Mouse (Mus musculus): Measurements from ENCODE around the gene Fcrla. TPM values are rescaled to one million over a fixed set of nuclear protein-coding genes. Genes with fewer than 3 reads are reported as not detected.

Fcrla gene
- polyA plus RNA-seq, 1 experiment from 2014 or later: 0.15 TPM

DNA sequence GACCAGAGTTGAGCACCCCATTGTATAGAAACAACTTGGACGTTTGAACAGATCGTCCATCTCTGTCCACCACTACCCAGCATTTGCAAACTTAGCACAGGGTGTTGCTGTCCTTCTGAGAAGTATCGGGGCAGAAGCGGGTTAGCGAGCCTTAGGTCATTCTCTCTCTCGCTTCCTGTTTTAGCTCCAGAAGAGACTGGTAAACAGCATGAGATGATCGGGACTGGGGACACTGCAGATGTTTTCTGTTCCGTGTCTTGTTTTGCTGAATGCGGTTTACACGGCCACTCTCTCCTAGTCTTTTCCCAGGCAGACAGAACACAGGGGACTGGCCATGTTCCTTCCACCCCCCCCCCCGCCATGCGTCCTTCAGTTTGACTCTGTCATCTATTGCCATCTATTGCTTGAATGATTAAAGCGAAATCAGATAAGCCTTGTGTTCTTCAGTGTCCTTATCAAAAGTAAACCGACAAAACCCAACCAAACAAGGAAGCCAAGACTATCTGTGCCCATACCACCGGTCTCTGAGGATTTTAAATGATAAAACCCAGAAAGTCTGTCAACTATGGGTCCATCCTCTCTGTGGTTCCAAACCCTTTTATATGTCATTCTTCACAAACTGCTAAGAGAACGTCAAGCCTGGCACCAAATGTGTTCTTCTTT, 28.8 kb downstream of the Fcrla start:
- no peak overlapping the region for H3K4me2 ChIP-seq (ENCODE audit: low read length)
- no peak overlapping the region for H3K9ac ChIP-seq (ENCODE audit: low read length)
- H3K27ac ChIP-seq (replicated peaks in 1 of 2; ENCODE audit: control insufficient read depth in 1 of 2, insufficient read depth in 1 of 2, low read depth in 2 of 2, low read length in 2 of 2): no peak overlapping the region
- H3K36me3 ChIP-seq (ENCODE audit: control insufficient read depth, insufficient read depth, low read length): no peaks in the 10 kb centered on the region
- no peak overlapping the region for H3K4me3 ChIP-seq (ENCODE audit: control insufficient read depth in 1 of 2, insufficient read depth in 1 of 2, low read depth in 1 of 2, low read length in 2 of 2)
- WGBS: 58% methylated on average over 16 of the region's 16 CpGs
- no peak for ATAC-seq (ENCODE audit: insufficient number of reproducible peaks, insufficient read depth, low FRiP score, low read depth)
- H3K27me3 ChIP-seq (ENCODE audit: control insufficient read depth, insufficient read depth, low read length): peaks cover 30% of the 10 kb centered on the region
- H3K9me3 ChIP-seq (ENCODE audit: control insufficient read depth, low read length): no peaks in the 10 kb centered on the region
- no peaks in the 10 kb centered on the region; a peak in 2 of 4 replicates for H3K4me1 ChIP-seq (ENCODE audit: control insufficient read depth in 2 of 2, insufficient read depth in 2 of 2, low read length in 2 of 2)

- no peak overlapping the region for H3K9ac ChIP-seq (ENCODE audit: low read length)
- H3K4me1 ChIP-seq (ENCODE audit: control insufficient read depth in 2 of 2, insufficient read depth in 2 of 2, low read length in 2 of 2): no peaks in the 10 kb centered on the region; a peak in 2 of 4 replicates
- H3K9me3 ChIP-seq (ENCODE audit: control insufficient read depth, low read length): no peaks in the 10 kb centered on the region
- H3K27ac ChIP-seq (replicated peaks in 1 of 2; ENCODE audit: control insufficient read depth in 1 of 2, insufficient read depth in 1 of 2, low read depth in 2 of 2, low read length in 2 of 2): no peak overlapping the region
- 73% methylated on average over 5 of the region's 5 CpGs for WGBS
- H3K4me2 ChIP-seq (ENCODE audit: low read length): no peak overlapping the region
- no peak overlapping the region for H3K4me3 ChIP-seq (ENCODE audit: control insufficient read depth in 1 of 2, insufficient read depth in 1 of 2, low read depth in 1 of 2, low read length in 2 of 2)
- no peaks in the 10 kb centered on the region for H3K36me3 ChIP-seq (ENCODE audit: control insufficient read depth, insufficient read depth, low read length)
- ATAC-seq (ENCODE audit: insufficient number of reproducible peaks, insufficient read depth, low FRiP score, low read depth): no peak
- H3K27me3 ChIP-seq (ENCODE audit: control insufficient read depth, insufficient read depth, low read length): peaks cover 14% of the 10 kb centered on the region
Measured at GRCm38 (mm10) chr1:170896651-170897281, 30.6 kb downstream of the Fcrla start.

- H3K4me1 ChIP-seq (ENCODE audit: control insufficient read depth in 2 of 2, insufficient read depth in 2 of 2, low read length in 2 of 2): no peaks in the 10 kb centered on the region; a peak in 1 of 4 replicates
- no peak overlapping the region for H3K4me2 ChIP-seq (ENCODE audit: low read length)
- no peaks in the 10 kb centered on the region for H3K36me3 ChIP-seq (ENCODE audit: control insufficient read depth, insufficient read depth, low read length)
- H3K4me3 ChIP-seq (ENCODE audit: control insufficient read depth in 1 of 2, insufficient read depth in 1 of 2, low read depth in 1 of 2, low read length in 2 of 2): no peak overlapping the region
- no peak overlapping the region for H3K9ac ChIP-seq (ENCODE audit: low read length)
- H3K27ac ChIP-seq (replicated peaks in 1 of 2; ENCODE audit: control insufficient read depth in 1 of 2, insufficient read depth in 1 of 2, low read depth in 2 of 2, low read length in 2 of 2): no peak overlapping the region
- ATAC-seq (ENCODE audit: insufficient number of reproducible peaks, insufficient read depth, low FRiP score, low read depth): no peak
- H3K9me3 ChIP-seq (ENCODE audit: control insufficient read depth, low read length): no peaks in the 10 kb centered on the region
- peaks cover 14% of the 10 kb centered on the region for H3K27me3 ChIP-seq (ENCODE audit: control insufficient read depth, insufficient read depth, low read length)
- WGBS: 58% methylated on average over 9 of the region's 9 CpGs
Measured at GRCm38 (mm10) chr1:170894603-170895602, 32.5 kb downstream of the Fcrla start.

GRCm38 (mm10) chr1:170892279-170892678, 35.1 kb downstream of the Fcrla start:
- Histone ChIP-seq H3K9ac (ENCODE audit: low read length) (no peak overlapping the region), H3K27me3 (ENCODE audit: control insufficient read depth, insufficient read depth, low read length) (peaks cover 7% of the 10 kb centered on the region), H3K4me3 (ENCODE audit: control insufficient read depth in 1 of 2, insufficient read depth in 1 of 2, low read depth in 1 of 2, low read length in 2 of 2) (no peak overlapping the region), H3K36me3 (ENCODE audit: control insufficient read depth, insufficient read depth, low read length) (no peaks in the 10 kb centered on the region), H3K9me3 (ENCODE audit: control insufficient read depth, low read length) (no peaks in the 10 kb centered on the region), H3K27ac (replicated peaks in 1 of 2; ENCODE audit: control insufficient read depth in 1 of 2, insufficient read depth in 1 of 2, low read depth in 2 of 2, low read length in 2 of 2) (no peak overlapping the region), H3K4me1 (ENCODE audit: control insufficient read depth in 2 of 2, insufficient read depth in 2 of 2, low read length in 2 of 2) (no peaks in the 10 kb centered on the region; a peak in 1 of 4 replicates), H3K4me2 (ENCODE audit: low read length) (no peak overlapping the region)
- ATAC-seq (ENCODE audit: insufficient number of reproducible peaks, insufficient read depth, low FRiP score, low read depth): no peak
- WGBS: 69% methylated on average over 1 of the region's 1 CpGs

DNA sequence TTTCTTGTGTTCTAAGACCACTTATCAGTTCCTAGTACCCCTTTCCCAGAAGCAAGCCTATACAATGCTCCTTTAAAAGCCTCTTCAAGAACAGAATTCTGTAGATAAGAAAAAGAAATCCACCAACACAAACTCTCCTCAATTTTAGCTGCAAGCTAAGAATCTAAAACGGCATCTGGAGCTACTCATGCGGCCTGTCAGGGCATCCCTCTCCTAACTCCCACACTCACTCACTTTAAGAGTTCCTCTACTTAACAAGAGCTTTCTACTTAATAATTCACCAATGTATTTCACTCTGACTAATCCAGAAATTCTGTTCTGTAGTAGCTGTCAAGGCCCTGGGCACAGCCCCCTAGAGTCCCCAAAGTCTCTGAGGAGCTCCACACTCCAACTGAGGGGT, 35.7 kb downstream of the Fcrla start:
- Histone ChIP-seq H3K27ac (replicated peaks in 1 of 2; ENCODE audit: control insufficient read depth in 1 of 2, insufficient read depth in 1 of 2, low read depth in 2 of 2, low read length in 2 of 2) (no peak overlapping the region), H3K36me3 (ENCODE audit: control insufficient read depth, insufficient read depth, low read length) (no peaks in the 10 kb centered on the region), H3K9ac (ENCODE audit: low read length) (no peak overlapping the region), H3K4me2 (ENCODE audit: low read length) (no peak overlapping the region), H3K9me3 (ENCODE audit: control insufficient read depth, low read length) (no peaks in the 10 kb centered on the region), H3K4me1 (ENCODE audit: control insufficient read depth in 2 of 2, insufficient read depth in 2 of 2, low read length in 2 of 2) (no peaks in the 10 kb centered on the region; a peak in 1 of 4 replicates), H3K4me3 (ENCODE audit: control insufficient read depth in 1 of 2, insufficient read depth in 1 of 2, low read depth in 1 of 2, low read length in 2 of 2) (no peak overlapping the region), H3K27me3 (ENCODE audit: control insufficient read depth, insufficient read depth, low read length) (peaks cover under 1% of the 10 kb centered on the region; the same call in 1 of the 2 replicates)
- ATAC-seq (ENCODE audit: insufficient number of reproducible peaks, insufficient read depth, low FRiP score, low read depth): no peak
- WGBS: 40% methylated on average over 2 of the region's 2 CpGs

- ATAC-seq (ENCODE audit: insufficient number of reproducible peaks, insufficient read depth, low FRiP score, low read depth): no peak
- WGBS: 77% methylated on average over 4 of the region's 4 CpGs
- no peak overlapping the region for H3K9ac ChIP-seq (ENCODE audit: low read length)
Measured at GRCm38 (mm10) chr1:170889310-170889709, 38.1 kb downstream of the Fcrla start.

DNA sequence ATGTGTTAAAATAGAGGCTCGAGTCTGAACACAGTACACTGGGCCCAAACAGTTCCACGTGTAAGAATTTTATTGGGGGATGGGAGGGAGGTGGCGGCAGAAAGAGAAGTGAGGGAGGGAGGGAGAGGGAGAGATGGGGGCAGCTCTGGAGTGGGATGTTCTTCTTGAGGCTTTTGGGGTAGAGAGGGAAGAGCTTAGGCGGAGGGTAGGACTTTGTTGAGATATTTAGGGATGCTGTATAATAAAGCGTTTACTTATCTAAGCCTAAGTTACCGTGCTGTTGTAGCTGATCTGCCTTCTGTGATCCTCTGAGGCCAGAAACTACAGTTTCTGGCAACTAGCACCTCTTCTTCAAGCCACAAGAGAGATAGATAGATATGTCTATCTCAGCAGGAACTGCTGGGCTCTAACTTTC, 41.3 kb downstream of the Fcrla start:
- 49% methylated on average over 6 of the region's 6 CpGs for WGBS
- ATAC-seq (ENCODE audit: insufficient number of reproducible peaks, insufficient read depth, low FRiP score, low read depth): no peak
- peaks cover 8% of the 10 kb centered on the region; the same call in 1 of the 2 replicates for H3K36me3 ChIP-seq (ENCODE audit: control insufficient read depth, insufficient read depth, low read length)
- H3K27ac ChIP-seq (replicated peaks in 1 of 2; ENCODE audit: control insufficient read depth in 1 of 2, insufficient read depth in 1 of 2, low read depth in 2 of 2, low read length in 2 of 2): no peak overlapping the region
- peaks cover 4 to 17% of the 10 kb centered on the region in 2 experiments; a peak in 3 of 4 replicates for H3K4me1 ChIP-seq (ENCODE audit: control insufficient read depth in 2 of 2, insufficient read depth in 2 of 2, low read length in 2 of 2)
- no peaks in the 10 kb centered on the region for H3K27me3 ChIP-seq (ENCODE audit: control insufficient read depth, insufficient read depth, low read length)
- H3K4me2 ChIP-seq (ENCODE audit: low read length): no peak overlapping the region
- no peak overlapping the region for H3K4me3 ChIP-seq (ENCODE audit: control insufficient read depth in 1 of 2, insufficient read depth in 1 of 2, low read depth in 1 of 2, low read length in 2 of 2)
- H3K9me3 ChIP-seq (ENCODE audit: control insufficient read depth, low read length): no peaks in the 10 kb centered on the region
- no peak overlapping the region for H3K9ac ChIP-seq (ENCODE audit: low read length)

More at GRCm38 (mm10) chr1:170889310-170889709, 38.1 kb downstream of the Fcrla start:
- H3K4me2 ChIP-seq (ENCODE audit: low read length): no peak overlapping the region
- H3K27me3 ChIP-seq (ENCODE audit: control insufficient read depth, insufficient read depth, low read length): no peaks in the 10 kb centered on the region
- no peaks in the 10 kb centered on the region for H3K9me3 ChIP-seq (ENCODE audit: control insufficient read depth, low read length)
- H3K27ac ChIP-seq (replicated peaks in 1 of 2; ENCODE audit: control insufficient read depth in 1 of 2, insufficient read depth in 1 of 2, low read depth in 2 of 2, low read length in 2 of 2): no peak overlapping the region
- H3K36me3 ChIP-seq (ENCODE audit: control insufficient read depth, insufficient read depth, low read length): no peaks in the 10 kb centered on the region
- H3K4me3 ChIP-seq (ENCODE audit: control insufficient read depth in 1 of 2, insufficient read depth in 1 of 2, low read depth in 1 of 2, low read length in 2 of 2): no peak overlapping the region
- H3K4me1 ChIP-seq (ENCODE audit: control insufficient read depth in 2 of 2, insufficient read depth in 2 of 2, low read length in 2 of 2): peaks cover under 1 to 8% of the 10 kb centered on the region in 2 experiments; a peak in 3 of 4 replicates
